Mouse (Mus musculus) liver, adult 2 months (tissue): ENCODE measurements at regions not wholly inside any gene's neighbourhood (a gene's known extent, or its start where the extent isn't known, plus 50 kb on each side); places are given as distances from the start of the nearest gene placed in this dataset.

Experiments
- CTCF ChIP-seq: fragments of 200-500 bp; IDR thresholded peaks from 2 replicates; pipeline ENCODE4 v1.5.1; 2011; ENCODE audit warnings: low read depth, low read length, control low read depth
- POLR2A ChIP-seq: fragments of 200-500 bp; IDR thresholded peaks from 2 replicates; pipeline ENCODE4 v1.6.1; 2011; ENCODE audit warnings: low read length, control low read depth; ENCODE audit not compliant: insufficient read depth; ENCODE audit errors: extremely low read depth

GRCm38 (mm10) chr11:19767871-19768270 is 156.3 kb upstream of the Spred2 start:
- no peak for TF ChIP-seq CTCF
- TF ChIP-seq POLR2A: no peak
